14 mouse cellular contexts compared by ENCODE assay signal in genomic region chr2:125577670-125578069, GRCm38 (mm10).
"Had no signal": no experiment of that assay in that cellular context is flagged by ENCODE, and none has a peak within 500 bp of the region (broad histone marks: within the 10 kb centered on the region; RNA-seq: fewer than 3 reads in every experiment).

No protein-coding gene starts in this region.

- H3K4me1 ChIP-seq: kidney, embryonic 15.5 days; limb, embryonic 13.5 days; midbrain, embryonic 10.5 days; neural tube, embryonic 12.5 days; stomach, embryonic 15.5 days had no signal

- H3K4me3 ChIP-seq: kidney, embryonic 15.5 days; limb, embryonic 13.5 days; midbrain, embryonic 10.5 days; neural tube, embryonic 12.5 days; stomach, embryonic 15.5 days had no signal

- H3K9ac ChIP-seq: kidney, embryonic 15.5 days; limb, embryonic 13.5 days; liver, embryonic 14.5 days; neural tube, embryonic 12.5 days; stomach, embryonic 15.5 days had no signal

- H3K27ac ChIP-seq: kidney, embryonic 15.5 days; limb, embryonic 13.5 days; liver, embryonic 14.5 days; midbrain, embryonic 10.5 days; neural tube, embryonic 12.5 days; stomach, embryonic 15.5 days had no signal

- H3K4me2 ChIP-seq: kidney, embryonic 15.5 days; limb, embryonic 13.5 days; neural tube, embryonic 12.5 days; stomach, embryonic 15.5 days had no signal

- H3K27me3 ChIP-seq: kidney, embryonic 15.5 days; limb, embryonic 13.5 days; neural tube, embryonic 12.5 days; stomach, embryonic 15.5 days had no signal

- DNase-seq: kidney, postnatal 14 days; left cerebral cortex, postnatal 4 days; lung, adult 18-20 months; lung, postnatal 4 days; midbrain, embryonic 14.5 days; right cerebral cortex, postnatal 4 days; thymus, adult 2 months; thymus, postnatal 25 days had no signal

- H3K9me3 ChIP-seq: kidney, embryonic 15.5 days; limb, embryonic 13.5 days; midbrain, embryonic 10.5 days; neural tube, embryonic 12.5 days; stomach, embryonic 15.5 days had no signal
